Mouse (Mus musculus): ENCODE data around the gene Endov. TPM values are rescaled to one million over a fixed set of nuclear protein-coding genes. Genes with fewer than 3 reads are reported as not detected.

The Endov gene
- total and polyA plus RNA-seq, 3 experiments, result 13.0 to 18.5 (median 13.3) TPM

DNA sequence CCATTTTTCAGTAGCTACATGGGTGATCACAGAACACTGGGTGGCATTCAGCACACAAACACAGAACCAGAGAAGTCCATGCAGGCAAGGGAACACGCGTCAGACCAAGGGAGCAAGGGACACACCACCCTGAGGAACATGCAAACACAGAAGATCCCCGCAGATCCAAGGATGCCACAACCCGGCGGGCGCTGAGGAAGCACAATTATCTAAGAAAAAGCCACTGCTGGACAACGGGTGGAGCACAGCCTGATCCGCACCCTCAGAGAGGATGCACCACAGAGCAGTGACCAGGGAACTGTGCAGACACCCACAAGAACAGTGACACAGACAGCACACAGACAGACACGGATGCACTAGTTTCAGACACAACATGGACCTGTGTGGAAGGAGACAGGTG lies 49.4 kb downstream of the Endov start:
- no peaks in the 10 kb centered on the region for H3K36me3 ChIP-seq (replicated peaks in 1 of 2; ENCODE audit: control insufficient read depth in 1 of 2, insufficient read depth in 1 of 2, low read length in 1 of 2)
- dilution Hi-C loops (cut with MboI; ENCODE audit: extremely low pct_ligation_motif_present, extremely low pct_unique_long_range_greater_than_20kb, low sequenced_read_pairs), result no loop called here
- no peak overlapping the region for H3K4me2 ChIP-seq (ENCODE audit: insufficient read depth, low read depth, poor library complexity, severe bottlenecking)
- peaks cover 96% of the 10 kb centered on the region for H3K27me3 ChIP-seq (replicated peaks)
- H3K4me1 ChIP-seq (ENCODE audit: control insufficient read depth in 1 of 2, insufficient read depth in 2 of 2), result no peaks in the 10 kb centered on the region
- TF ChIP-seq CTCF (conservative IDR thresholded peaks at IDR 0.05 in 1 of 2, IDR thresholded peaks at IDR 0.05 in 1 of 2; ENCODE audit: low read depth in 2 of 2, low read length in 2 of 2), result no peak
- TF ChIP-seq TBP (conservative IDR thresholded peaks at IDR 0.05; ENCODE audit: low read depth, low read length), result no peak
- no peak for TF ChIP-seq USF2 (conservative IDR thresholded peaks at IDR 0.05; ENCODE audit: low read depth, low read length)
- no peak for TF ChIP-seq MXI1 (IDR thresholded peaks at IDR 0.05; ENCODE audit: low read depth, low read length)
- TF ChIP-seq RAD21 (IDR thresholded peaks at IDR 0.05; ENCODE audit: low read depth, low read length), result no peak
- no peak for TF ChIP-seq CHD1 (IDR thresholded peaks at IDR 0.05; ENCODE audit: low read depth, low read length)
- no peak for TF ChIP-seq UBTF (IDR thresholded peaks at IDR 0.05; ENCODE audit: low read depth, low read length)
- no peak for TF ChIP-seq ELF1 (IDR thresholded peaks at IDR 0.05; ENCODE audit: low read depth, low read length)
- TF ChIP-seq MAZ (IDR thresholded peaks at IDR 0.05; ENCODE audit: low read depth, low read length), result no peak
- no peak overlapping the region for H3K9ac ChIP-seq (ENCODE audit: insufficient read depth, low read depth)
- no peaks in the 10 kb centered on the region for H3K9me3 ChIP-seq (replicated peaks; ENCODE audit: low read length)
- in situ Hi-C loops (cut with MboI; ENCODE audit: low pct_ligation_motif_present, low pct_unique_long_range_greater_than_20kb, low sequenced_read_pairs), result no loop called here
- no peaks in the 10 kb centered on the region for H3K79me2 ChIP-seq (replicated peaks; ENCODE audit: control insufficient read depth, extremely low read depth, insufficient read depth, poor library complexity, severe bottlenecking)
- H3K4me3 ChIP-seq (replicated peaks in 1 of 3; ENCODE audit: low read depth in 2 of 3, low read length in 2 of 3, poor library complexity in 1 of 3), result no peak overlapping the region
- no peak overlapping the region for H3K27ac ChIP-seq (ENCODE audit: insufficient read depth, low read depth)
- DNase-seq (ENCODE audit: extremely low read depth), result no peak

DNA sequence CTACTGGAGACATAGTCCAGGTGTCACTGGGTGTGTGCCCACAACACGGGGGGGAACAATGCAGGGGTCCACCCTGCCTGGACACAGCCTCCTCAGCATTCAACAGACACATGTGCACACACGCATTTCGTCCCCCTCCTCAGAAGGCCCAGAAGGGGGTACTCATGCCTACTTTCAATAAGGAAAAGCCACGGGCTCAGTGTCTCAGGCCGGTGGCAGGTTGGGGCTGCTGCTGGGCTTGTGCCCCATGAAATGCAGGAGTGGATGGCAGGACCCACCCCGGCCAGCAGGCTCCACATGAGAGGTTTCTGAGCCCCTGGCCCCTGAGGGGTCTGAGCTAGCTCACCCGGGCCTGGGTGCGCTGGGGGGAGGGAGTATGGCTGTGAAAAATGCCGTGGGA lies 49.9 kb downstream of the Endov start:
- Histone ChIP-seq H3K4me2 (ENCODE audit: insufficient read depth, low read depth, poor library complexity, severe bottlenecking) (no peak overlapping the region), H3K36me3 (replicated peaks in 1 of 2; ENCODE audit: control insufficient read depth in 1 of 2, insufficient read depth in 1 of 2, low read length in 1 of 2) (no peaks in the 10 kb centered on the region), H3K4me1 (ENCODE audit: control insufficient read depth in 1 of 2, insufficient read depth in 2 of 2) (peaks cover 0 to 5% of the 10 kb centered on the region in 2 experiments; a peak in 1 of 4 replicates), H3K27ac (ENCODE audit: insufficient read depth, low read depth) (no peak overlapping the region), H3K9me3 (replicated peaks; ENCODE audit: low read length) (no peaks in the 10 kb centered on the region), H3K27me3 (replicated peaks) (peaks cover 95% of the 10 kb centered on the region), H3K79me2 (replicated peaks; ENCODE audit: control insufficient read depth, extremely low read depth, insufficient read depth, poor library complexity, severe bottlenecking) (no peaks in the 10 kb centered on the region), H3K4me3 (replicated peaks in 1 of 3; ENCODE audit: low read depth in 2 of 3, low read length in 2 of 3, poor library complexity in 1 of 3) (no peak overlapping the region), H3K9ac (ENCODE audit: insufficient read depth, low read depth) (no peak overlapping the region)
- dilution Hi-C loops (cut with MboI; ENCODE audit: extremely low pct_ligation_motif_present, extremely low pct_unique_long_range_greater_than_20kb, low sequenced_read_pairs), result no loop called here
- TF ChIP-seq CTCF (conservative IDR thresholded peaks at IDR 0.05 in 1 of 2, IDR thresholded peaks at IDR 0.05 in 1 of 2; ENCODE audit: low read depth in 2 of 2, low read length in 2 of 2), result no peak
- in situ Hi-C loops (cut with MboI; ENCODE audit: low pct_ligation_motif_present, low pct_unique_long_range_greater_than_20kb, low sequenced_read_pairs), result no loop called here
- no peak for DNase-seq (ENCODE audit: extremely low read depth)

DNA sequence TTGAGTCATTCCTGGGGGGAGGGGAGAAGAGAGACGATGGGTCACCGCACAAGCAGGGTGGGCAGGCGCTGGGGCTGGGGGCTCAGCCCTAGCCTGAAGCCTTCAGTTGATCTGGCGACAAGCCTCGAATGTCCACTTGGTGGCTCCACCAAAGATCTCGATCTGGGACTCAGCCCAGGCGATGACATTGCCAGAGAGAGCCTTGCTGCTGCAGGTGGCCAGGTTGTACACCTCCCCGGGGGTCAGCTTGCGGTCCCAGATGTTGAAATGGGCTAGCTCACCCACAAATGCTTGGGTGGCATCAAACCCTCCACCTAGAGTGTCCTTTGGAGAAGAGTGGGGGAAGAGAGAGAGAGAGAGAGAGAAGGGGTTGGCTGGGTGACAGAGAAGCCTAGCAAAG lies 51.2 kb downstream of the Endov start:
- dilution Hi-C loops (cut with MboI; ENCODE audit: extremely low pct_ligation_motif_present, extremely low pct_unique_long_range_greater_than_20kb, low sequenced_read_pairs) (no loop called here), in situ Hi-C loops (cut with MboI; ENCODE audit: low pct_ligation_motif_present, low pct_unique_long_range_greater_than_20kb, low sequenced_read_pairs) (no loop called here)
- Histone ChIP-seq H3K9ac (ENCODE audit: insufficient read depth, low read depth) (no peak overlapping the region), H3K4me2 (ENCODE audit: insufficient read depth, low read depth, poor library complexity, severe bottlenecking) (no peak overlapping the region), H3K9me3 (replicated peaks; ENCODE audit: low read length) (peaks cover 11% of the 10 kb centered on the region), H3K27me3 (replicated peaks) (peaks cover 86% of the 10 kb centered on the region), H3K79me2 (replicated peaks; ENCODE audit: control insufficient read depth, extremely low read depth, insufficient read depth, poor library complexity, severe bottlenecking) (no peaks in the 10 kb centered on the region), H3K4me3 (replicated peaks in 1 of 3; ENCODE audit: low read depth in 2 of 3, low read length in 2 of 3, poor library complexity in 1 of 3) (no peak overlapping the region), H3K27ac (ENCODE audit: insufficient read depth, low read depth) (no peak overlapping the region), H3K36me3 (replicated peaks in 1 of 2; ENCODE audit: control insufficient read depth in 1 of 2, insufficient read depth in 1 of 2, low read length in 1 of 2) (no peaks in the 10 kb centered on the region), H3K4me1 (ENCODE audit: control insufficient read depth in 1 of 2, insufficient read depth in 2 of 2) (peaks cover 0 to 6% of the 10 kb centered on the region in 2 experiments; a peak in 1 of 4 replicates)
- no peak for DNase-seq (ENCODE audit: extremely low read depth)
- no peak for TF ChIP-seq BHLHE40 (IDR thresholded peaks at IDR 0.05; ENCODE audit: low read depth, low read length)
- peak; percentile 52 for TF ChIP-seq SMC3 (IDR thresholded peaks at IDR 0.05; ENCODE audit: low read depth, low read length)
- TF ChIP-seq KAT2A (IDR thresholded peaks at IDR 0.05; ENCODE audit: insufficient replicate concordance, low read length), result no peak
- peak in 1 of 2 experiments; percentile 42; a peak in 2 of 4 replicates for TF ChIP-seq CTCF (conservative IDR thresholded peaks at IDR 0.05 in 1 of 2, IDR thresholded peaks at IDR 0.05 in 1 of 2; ENCODE audit: low read depth in 2 of 2, low read length in 2 of 2)
- peak; percentile 18 for TF ChIP-seq RAD21 (IDR thresholded peaks at IDR 0.05; ENCODE audit: low read depth, low read length)
